Mouse (Mus musculus) bone marrow macrophage, adult 2 months (primary cell): ENCODE measurements around the gene Cdh7.

Source experiments
- CTCF ChIP-seq: IDR thresholded peaks from 2 replicates; pipeline ENCODE4 v1.5.1; 2012; ENCODE audit warnings: low read depth, mild to moderate bottlenecking, low read length, moderate library complexity
- POLR2A ChIP-seq: IDR thresholded peaks from 2 replicates; pipeline ENCODE4 v1.6.1; 2012; ENCODE audit warnings: mild to moderate bottlenecking, low read depth, low read length, borderline replicate concordance

DNA sequence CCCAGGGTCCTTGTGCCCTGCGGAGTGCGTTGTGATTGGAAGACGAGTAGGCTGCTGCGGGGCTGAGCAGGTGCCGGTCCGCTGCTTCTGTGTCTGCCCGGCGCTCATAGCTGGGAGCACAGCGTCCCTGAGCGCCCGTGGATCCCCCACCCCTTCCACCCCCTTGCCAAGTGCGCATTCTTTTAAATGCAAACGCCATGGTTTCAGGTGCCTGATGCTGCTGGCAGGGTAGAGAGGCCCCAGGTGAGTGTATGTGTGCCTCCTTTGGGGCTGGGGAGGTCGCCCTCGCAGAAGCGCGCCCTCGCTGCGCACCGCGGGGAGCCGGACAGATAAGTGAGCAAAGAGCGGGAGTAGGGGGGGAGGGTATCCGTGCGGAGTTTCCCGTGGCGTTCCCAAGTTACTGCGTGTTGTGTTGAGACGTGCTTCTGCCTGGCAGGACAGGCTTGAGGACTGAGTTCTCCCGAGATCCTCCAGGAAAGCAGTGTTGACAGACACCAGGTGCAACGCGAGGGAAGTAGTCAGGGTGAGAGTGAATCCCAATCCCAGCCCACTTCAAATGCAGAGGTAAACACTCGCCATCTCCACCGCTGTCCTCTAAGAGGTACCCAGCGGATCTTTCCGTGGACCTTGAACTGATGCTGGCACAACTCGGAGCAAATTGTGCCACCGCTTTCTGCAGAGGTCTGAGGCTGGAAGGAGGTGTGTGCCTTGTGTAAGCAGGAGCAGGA lies 742 bp downstream of the Cdh7 start:
- TF ChIP-seq CTCF, result no peak
- no peak for TF ChIP-seq POLR2A
